Mouse (Mus musculus): ENCODE data around the gene Plch1.

GRCm38 (mm10) chr3:63862716-63863115 is 36.6 kb downstream of the Plch1 start:
- TF ChIP-seq CTCF (IDR thresholded peaks at IDR 0.05) = no peak
- no peak for TF ChIP-seq POLR2A (IDR thresholded peaks at IDR 0.05; ENCODE audit: insufficient read depth, low read depth, low read length)
- TF ChIP-seq EP300 (IDR thresholded peaks at IDR 0.05; ENCODE audit: insufficient read depth, low read depth, low read length) = no peak

All from heart, adult 2 months (tissue).